Mouse (Mus musculus) cortical plate, adult 2 months (tissue): ENCODE data around the gene Gm42417.

ENCODE experiments used
- CTCF ChIP-seq: fragments of 200-500 bp; IDR thresholded peaks from 2 replicates; pipeline ENCODE4 v1.5.1; 2011; ENCODE audit warnings: mild to moderate bottlenecking, control low read depth, low read length; ENCODE audit not compliant: insufficient read depth; ENCODE audit errors: extremely low read depth
- POLR2A ChIP-seq: fragments of 200-500 bp; IDR thresholded peaks from 2 replicates; pipeline ENCODE4 v1.6.1; 2011; ENCODE audit warnings: mild to moderate bottlenecking, low read length, control low read depth; ENCODE audit not compliant: insufficient read depth; ENCODE audit errors: extremely low read depth

DNA sequence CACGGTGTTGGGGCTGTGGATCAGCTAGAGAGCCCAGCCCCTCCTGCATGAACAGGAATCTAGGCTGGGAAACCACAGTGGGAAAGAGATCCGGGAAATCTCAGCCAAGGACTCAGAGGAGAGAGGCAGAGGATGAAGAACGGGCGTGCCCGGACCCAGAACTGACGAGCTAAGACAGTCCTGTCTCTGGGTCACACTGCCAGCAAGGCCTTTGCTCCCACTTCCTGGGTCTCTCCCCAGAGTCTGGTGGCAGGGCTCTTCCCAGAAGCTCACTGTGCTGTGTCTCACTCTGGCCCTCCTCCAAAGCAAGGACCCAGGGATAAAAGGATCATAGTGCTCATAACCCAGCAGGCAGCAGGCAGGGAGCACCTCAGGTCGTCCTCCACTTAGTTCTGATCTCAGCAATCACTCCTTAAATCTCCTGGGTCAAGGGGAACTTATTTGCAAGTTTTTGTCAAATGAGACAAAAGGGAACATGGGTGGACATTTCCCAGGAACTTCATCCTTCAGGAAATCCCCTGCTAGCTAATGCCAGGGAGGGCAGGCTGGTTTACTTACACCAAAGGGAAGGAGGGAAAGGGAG lies 30.6 kb upstream of the Gm42417 start:
- TF ChIP-seq CTCF (no peak), POLR2A (no peak)
